Mouse (Mus musculus) left cerebral cortex, postnatal 25 days (tissue): ENCODE measurements around the gene Med24. TPM values are rescaled to one million over a fixed set of nuclear protein-coding genes. Genes with fewer than 3 reads are reported as not detected.
A peak's percentile ranks its signal among the peaks of the same experiment; 100 is the strongest.
"Not testable (repeated sequence)": the region's sequence is repeated elsewhere in the genome, so short reads cannot be mapped to it uniquely, and the experiment has no call there.

ENCODE experiments used
- DNase-seq, 2 experiments: peaks; one replicate each; pipeline ENCODE4 v3.0.0; 2022; ENCODE audit warnings: low spot score in 2 of 2, mixed read lengths in 1 of 2
- intact Hi-C: fragments of 180-260 bp; cut with DNase I; formaldehyde crosslinking; loops from one replicate; pipeline ENCODE4 v1.15.1; 2025
- total RNA-seq, 2 experiments: library from RNA; stranded (reverse); gene quantifications; 2 replicates each; pipeline ENCODE4 v1.2.3; 2021

The Med24 gene
- total RNA-seq, 2 experiments from 2014 or later = 116 to 131 TPM

DNA sequence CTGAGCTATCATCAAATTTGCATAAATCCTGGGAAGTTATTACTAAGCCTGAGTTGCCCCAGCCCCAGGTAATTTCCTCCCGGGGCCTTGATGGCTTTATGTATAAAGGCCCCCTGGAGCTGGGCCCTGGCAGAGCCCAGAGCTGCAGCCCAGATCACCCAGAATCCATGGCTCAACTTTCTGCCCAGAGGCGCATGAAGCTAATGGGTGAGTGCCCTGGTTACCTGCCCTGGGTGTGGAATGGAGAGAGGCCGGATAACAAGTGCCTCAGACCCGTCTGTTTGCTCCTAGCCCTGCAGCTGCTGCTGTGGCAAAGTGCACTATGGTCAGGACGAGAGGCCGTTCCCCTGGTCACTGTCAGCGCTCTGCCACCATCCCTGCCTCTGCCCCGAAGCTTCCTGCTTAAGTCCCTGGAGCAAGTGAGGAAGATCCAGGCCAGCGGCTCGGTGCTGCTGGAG is 28.0 kb downstream of the Med24 start, which contains the start of gene Csf3:
TSS of gene Csf3 (plus strand) at position 51 of the 458 bp plus-strand sequence.
- DNase-seq = no peak
- intact Hi-C loops = loop anchor here (5.0 kb wide), 1 partner anchor 126 kb away; no protein-coding TSS in a partner anchor

DNA sequence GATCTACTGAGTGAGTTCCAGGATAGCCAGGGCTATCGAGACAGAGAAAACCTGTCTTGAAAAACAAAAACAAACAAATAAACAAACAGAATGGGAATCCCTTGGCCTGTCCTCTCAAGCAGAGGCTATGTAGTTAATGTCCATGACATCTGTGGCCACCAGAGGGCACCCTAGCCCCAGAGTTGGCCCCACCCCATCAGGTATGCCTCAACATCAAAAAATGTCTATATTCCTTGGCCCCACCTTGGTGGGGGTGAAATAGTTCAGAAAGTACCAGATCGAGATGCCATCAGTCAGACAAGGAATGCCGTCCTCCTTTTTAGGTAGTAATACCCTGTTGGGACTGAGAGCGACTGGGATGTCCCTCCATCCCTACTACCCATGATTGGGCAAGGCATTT is 29.3 kb downstream of the Med24 start:
- intact Hi-C loops = loop anchor here (1.0 to 5.0 kb wide), 4 partner anchors 87 to 211 kb away; partner anchors contain the start of gene Rapgefl1
- DNase-seq = peak; percentile 69 to 79

DNA sequence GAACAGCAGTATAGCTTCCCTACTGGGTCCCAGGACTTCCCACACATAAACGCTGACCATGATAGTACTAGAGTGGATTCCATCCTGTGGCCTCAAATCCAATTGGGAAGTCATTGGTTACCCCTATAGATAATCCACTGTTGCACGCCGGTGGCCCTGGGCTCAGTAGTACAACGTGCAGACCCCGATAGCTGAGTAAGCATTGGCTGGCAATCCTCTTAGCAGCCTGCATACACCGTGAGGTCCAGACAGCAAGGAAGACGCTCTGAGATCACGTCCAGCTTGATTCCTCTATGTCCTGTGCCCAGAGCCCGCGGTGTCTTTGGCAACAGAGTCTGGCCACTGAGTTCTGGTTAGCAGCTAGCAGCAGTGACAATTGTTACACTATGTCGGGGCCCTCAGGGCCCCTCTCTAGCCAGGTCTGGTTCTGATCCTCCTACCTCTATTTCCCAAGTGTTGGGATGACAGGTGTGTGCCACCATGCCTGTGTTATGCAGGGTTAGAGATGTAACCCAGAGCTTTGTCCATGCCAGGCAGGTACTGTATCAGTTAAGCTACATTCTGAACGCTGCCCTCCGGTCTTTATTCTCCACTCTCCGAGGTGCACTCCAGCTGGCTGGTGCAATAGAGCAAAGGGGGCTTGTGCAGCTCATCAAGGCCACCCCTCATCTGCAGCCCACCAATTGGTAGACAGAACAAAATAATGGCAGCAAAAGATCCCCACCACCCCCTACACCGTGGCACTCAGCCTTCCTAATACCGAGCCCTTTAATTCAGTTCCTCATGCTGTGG is 30.2 kb downstream of the Med24 start:
- intact Hi-C loops = loop anchor here (2.0 to 5.0 kb wide), 2 partner anchors 138 to 212 kb away; partner anchors contain the start of gene Rapgefl1

DNA sequence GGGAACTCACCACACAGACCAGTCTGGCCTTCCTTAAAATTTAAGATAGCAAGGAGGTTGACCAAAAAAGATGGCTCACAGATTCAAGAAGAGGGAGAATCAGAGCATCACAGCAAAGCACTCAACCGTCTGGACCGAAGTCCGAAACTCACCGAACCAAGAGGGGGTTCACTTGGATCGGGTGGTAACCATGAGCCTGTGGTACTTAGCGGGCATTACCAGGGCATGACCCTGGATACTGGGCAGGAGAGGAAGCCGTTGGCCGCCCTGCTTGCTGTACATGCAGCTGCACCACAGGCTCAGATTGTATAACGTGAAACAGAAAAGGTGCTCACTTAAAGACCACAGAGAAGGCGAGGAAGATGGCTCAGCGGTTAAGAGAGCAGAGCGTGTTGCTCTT is 32.0 kb downstream of the Med24 start:
- intact Hi-C loops = loop anchor here (5.0 kb wide), 1 partner anchor 140 kb away; the partner anchor contains the start of gene Rapgefl1
- DNase-seq = no peak

More for the DNA sequence above, 30.2 kb downstream of the Med24 start:
- DNase-seq = no peak

DNA sequence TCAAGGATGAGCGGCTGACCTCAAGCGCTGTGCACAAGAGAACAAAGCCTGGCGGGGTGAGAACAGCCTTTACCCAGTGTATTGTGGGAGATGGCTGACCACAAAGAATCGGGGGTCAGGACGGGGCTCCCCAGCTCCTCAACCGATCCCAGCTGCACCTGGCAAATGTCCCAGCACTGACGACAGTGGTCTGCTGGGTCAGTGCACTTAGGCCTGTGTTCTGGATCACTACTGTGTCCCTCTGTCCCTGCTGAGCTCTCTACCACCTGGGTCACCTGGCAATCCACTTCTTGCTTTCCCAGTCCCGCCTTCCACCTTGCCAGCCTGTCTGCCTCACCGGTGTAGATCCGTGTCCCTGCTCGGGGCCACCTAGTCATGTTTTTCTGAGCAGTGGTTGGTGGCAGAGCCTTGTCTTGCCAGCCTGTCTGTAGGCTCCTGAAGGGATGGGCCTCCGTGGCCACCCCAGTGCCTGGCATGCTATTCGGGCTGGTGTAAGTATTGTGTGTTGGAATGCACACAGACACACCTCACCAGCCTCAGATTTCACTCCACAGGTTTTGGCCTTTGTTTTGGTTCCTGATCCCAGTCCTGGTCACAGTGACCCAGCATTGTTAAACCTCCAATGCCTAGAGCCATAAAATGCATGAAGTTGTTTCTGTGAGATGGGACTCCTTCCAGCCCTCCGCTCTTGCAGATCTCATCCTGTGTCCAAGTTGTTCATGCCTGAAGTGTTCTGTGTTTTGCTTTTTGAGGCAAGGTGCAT is 32.6 kb downstream of the Med24 start:
- DNase-seq = no peak
- intact Hi-C loops = loop anchor here (5.0 kb wide), 1 partner anchor 141 kb away; the partner anchor contains the start of gene Rapgefl1

DNA sequence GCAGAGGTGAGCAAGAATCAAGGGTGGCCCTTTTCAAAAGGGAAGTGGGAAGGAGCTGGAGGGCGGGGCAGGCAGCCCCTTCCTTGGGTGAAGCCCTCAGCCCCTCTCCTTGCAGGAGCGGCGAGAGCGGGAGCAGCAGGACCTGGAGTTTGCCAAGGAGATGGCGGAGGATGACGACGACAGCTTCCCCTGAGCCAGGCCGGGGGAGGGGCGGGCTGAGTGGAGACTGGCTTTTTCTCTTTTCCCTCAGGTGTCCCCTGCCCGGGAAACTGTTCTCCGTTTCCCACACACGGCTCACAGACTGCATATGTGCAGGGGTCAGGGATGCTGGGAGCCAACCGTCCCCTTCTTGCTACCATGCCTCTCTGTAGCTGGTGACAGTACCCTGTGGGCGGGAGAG is 33.8 kb downstream of the Med24 start:
- intact Hi-C loops = loop anchor here (5.0 kb wide), 1 partner anchor 142 kb away; the partner anchor contains the start of gene Rapgefl1
- no peak for DNase-seq

DNA sequence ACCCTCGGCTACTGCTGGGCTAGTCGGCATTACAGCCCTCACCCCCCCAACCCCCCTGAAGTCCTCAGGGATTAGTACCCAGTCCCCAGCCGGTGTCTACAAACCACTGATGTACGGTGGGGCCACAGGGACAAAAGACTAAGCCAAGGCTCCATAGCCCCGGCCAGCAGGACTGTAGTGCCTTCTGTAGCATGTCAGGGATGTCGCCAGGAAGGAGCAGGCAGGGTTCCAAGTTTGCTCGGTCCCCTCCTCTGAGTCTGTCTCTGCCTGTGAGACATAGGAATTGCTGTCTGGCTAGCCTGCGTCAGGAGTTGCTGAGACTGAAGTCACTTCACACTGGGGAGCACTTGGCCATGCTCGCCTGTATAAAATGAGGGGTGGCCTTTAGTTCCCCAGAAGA is 34.9 kb downstream of the Med24 start:
- intact Hi-C loops = no loop called here
- no peak for DNase-seq

DNA sequence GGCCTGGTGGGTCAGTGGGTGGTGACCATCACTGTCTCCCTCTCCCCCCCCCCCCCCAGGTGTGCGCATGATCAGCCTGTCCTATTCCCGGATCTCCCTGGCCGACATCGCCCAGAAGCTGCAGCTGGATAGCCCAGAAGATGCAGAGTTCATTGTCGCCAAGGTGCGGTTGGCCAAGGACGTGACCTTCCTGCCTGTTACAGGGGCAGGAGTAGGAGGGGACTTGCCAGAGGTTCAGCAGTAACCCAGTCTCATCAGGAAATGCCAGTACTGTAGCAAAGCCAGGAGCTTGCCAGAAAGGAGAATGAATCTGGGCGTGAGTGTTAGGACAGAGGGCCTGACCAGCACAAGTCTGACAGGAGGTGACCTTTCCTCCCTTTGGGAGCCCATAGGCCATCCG is 35.5 kb downstream of the Med24 start:
- intact Hi-C loops = no loop called here
- DNase-seq = no peak

DNA sequence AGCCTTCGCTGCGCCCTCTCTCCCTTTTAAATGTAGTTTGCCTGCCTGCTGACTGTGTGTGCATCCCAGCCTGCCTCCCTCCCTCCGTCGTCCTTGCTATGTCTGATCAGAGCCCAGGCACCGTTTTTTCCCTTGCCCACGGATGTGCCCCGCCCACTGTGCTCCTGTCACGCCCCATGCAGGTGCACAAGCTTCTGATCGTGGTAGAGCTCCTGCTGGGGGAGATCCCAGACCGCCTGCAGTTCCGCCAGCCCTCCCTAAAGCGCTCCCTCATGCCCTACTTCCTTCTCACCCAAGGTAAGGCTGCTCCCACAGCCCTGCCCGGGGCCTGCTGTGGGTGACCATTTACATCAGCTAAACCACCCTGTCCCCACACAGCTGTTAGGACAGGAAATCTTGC is 36.0 kb downstream of the Med24 start:
- intact Hi-C loops = no loop called here

DNA sequence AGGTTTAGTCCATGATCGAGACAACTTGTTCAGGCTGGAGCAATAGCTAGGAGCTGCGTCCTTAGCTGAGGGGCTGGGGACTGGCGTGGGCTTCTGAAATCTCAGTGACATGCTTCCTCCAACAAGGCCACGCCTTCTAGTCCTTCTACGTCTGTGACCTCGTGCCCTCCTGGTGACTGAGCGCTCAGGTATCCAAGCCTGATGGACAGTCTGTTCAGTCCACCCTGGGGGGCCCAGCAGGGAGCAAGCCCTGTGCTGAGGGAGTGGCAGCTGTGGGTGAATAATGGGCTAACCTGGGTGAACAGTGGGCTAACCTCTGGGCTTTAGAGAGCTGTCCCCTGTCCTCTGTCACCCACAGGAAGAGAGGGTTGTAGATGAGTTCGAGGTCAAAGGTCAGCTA is 41.2 kb downstream of the Med24 start:
- DNase-seq = no peak
- intact Hi-C loops = no loop called here

More for the DNA sequence above, 36.0 kb downstream of the Med24 start:
- no peak for DNase-seq

DNA sequence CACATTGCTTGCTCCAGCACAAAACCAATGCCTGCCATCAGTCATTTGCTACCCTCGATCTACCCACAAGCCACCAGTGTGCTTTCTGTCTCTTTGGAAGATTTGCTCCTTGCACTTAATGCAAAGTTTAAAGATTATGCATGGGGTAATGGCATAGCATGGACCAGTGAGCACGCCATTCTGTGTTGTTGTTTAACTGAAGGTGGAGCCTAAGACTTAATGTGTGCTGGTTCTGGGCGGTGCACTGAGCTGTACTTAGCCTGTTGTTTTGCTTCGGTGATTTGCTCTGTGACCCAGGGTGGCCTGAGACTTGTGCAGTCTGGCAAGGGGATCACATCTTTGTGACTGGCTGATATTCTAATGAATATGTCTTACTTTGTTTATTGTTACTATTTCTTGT is 42.3 kb downstream of the Med24 start:
- intact Hi-C loops = no loop called here
- no peak for DNase-seq

DNA sequence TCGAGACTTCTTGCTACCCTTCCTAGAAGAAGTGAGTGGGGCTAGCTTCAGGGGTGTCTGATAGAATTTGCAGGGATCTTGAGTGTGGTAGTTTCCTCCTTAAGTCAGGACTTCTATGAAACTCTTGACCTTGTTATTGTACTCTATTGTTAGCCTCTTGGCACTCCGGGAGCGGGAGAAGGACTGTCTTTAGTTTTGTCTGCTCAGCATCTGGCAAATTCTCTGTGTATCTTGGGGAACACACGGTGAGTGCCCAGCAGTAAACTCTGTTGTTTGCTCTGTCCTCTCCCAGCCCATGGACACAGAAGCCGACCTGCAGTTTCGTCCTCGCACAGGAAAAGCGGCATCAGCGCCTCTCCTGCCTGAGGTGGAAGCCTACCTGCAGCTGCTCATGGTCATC is 43.6 kb downstream of the Med24 start:
- intact Hi-C loops = no loop called here
- DNase-seq = no peak

DNA sequence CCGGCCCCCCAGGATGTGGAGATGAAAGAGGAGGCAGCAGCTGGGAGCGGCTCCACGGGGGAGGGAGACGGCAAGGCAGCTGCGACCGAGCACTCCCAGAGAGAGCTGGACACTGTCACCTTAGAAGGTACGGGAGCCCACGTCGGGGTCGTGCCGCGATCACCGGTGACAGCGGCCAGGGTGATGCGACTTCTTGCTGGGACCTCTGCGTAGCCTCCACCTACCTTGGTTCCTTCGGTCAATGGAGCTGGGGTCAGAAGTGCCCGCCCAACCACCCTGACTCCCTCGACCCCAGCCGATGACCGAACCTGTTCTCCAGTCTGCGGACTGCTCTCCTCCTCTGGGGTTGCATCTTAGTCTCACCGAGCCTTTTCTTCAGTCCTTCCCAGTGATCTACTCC is 46.4 kb downstream of the Med24 start:
- DNase-seq = no peak
- intact Hi-C loops = no loop called here

DNA sequence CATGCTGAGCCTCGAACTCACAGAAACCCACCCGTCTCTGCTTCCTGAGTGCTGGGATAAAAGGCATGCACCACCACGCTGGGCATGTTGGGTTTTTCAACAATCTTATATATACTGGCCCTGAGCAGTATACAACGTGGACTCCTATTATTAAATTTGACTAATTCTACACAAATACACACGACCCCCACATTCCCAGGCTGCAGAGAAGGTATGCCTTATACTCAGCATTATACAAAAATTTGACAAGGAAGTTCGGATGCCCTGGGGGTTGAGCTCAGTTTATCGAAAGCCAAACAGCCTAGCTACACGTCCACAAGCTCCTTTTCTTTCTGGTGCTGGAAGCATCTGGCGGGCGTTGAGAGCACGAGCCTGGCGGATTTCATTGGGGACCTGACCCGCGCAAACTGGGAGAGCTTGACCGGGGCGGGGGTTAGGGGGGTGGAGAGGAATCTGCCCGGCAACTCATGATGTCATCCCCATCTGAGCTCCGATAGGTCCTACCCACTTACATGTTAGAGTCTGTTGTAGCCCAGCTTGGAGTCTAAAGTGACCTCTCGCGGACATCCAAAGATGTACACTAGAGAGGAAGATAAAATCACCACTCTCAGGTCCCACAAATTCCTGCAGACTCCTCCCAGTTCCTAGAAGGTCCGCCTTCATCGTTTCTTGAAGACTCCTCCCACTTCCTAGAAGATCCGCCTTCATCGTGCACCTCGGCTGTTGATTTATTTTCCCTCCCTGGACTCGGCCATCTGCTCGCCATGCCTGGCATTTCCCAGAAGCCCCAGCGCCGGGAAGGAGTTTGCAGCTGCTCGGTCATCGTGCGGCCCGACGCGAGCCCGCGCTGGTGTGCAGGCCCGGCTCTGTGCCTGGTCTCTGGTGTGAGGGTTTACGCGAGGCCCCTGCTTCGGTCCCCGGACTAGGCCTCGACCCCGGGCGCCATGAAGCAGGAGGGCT is 47.2 kb downstream of the Med24 start, which contains the start of gene Psmd3:
TSS of gene Psmd3 (plus strand) at position 769 of the 960 bp plus-strand sequence.
- DNase-seq = peak; percentile 97 to 99
- intact Hi-C loops = no loop called here

DNA sequence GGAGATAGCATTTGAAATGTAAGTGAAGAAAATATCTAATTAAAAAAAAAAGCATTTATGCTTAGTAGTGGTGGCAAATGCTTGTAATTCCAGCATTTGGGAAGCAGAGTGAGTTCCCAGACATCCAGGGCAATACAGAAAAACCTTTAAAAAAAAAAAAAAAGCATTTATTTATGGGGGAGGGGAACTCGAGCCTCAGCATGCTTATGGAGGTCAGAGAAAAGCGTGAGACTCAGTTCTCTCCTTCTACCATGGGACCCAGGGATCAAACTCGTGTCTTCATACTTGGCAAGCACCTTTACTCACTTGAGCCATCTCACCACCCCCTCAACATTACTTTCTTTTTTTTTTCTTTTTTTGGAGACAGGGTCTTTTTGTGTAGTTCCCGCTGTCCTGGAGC is 48.0 kb downstream of the Med24 start:
- no peak for DNase-seq
- intact Hi-C loops = no loop called here

DNA sequence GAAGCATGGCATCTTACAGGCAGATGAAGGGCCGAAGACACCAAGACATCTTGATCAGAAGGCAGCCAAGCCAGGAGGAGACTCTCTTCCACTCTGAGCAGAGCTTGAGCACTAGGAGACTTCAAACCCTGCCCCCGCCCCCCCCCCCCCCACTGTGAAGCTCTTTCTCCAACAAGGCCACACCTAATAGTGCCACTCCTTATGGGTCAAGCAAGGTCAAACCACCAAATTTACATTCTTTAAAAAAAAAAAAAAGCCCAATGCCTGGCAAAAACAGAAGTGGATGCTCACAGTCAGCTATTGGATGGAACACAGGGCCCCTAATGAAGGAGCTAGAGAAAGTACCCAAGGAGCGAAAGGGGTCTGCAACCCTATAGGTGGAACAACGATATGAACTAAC is 48.6 kb downstream of the Med24 start:
- DNase-seq, intact Hi-C loops: not testable (repeated sequence)

DNA sequence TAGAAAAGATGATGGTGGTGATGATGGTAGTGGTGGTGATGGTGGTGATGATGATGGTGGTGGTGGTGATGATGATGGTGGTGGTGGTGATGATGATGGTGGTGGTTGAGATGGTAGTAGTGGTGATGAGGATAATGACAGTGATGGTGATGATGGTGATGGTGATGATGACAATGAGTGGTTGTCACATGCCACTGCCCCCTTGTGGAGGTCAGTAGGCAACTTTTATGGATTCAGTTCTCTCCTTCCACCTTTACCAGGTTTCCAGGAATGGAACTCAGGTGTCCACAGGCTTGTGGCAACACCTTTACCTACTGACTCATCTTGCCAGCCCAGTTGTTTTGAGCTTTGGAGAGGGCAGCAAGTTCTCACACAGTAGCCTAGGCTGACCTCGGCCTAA is 49.2 kb downstream of the Med24 start:
- intact Hi-C loops = no loop called here
- no peak for DNase-seq

DNA sequence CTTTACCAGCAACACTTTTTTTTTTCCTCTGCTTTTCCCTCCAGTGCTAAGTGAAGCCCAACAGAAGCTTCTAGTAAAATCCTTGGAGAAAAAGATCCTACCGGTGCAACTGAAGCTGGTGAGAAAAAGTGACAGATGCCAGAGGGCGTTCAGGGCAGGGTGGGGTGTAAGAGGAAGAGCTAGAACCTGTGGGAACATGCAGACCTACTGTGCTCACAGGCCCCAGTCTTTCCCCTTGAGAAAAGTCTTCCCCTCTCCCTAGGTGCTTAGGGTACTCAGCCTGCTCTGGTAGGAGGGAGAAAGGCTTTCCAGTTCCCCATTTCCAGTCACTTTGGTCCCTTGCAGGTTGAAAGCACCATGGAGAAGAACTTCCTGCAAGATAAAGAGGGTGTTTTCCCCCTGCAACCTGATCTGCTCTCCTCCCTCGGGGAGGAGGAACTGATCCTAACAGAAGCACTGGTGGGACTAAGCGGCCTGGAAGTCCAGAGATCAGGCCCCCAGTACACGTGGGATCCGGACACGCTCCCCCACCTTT is 53.3 kb downstream of the Med24 start:
- DNase-seq = no peak
- intact Hi-C loops = no loop called here

DNA sequence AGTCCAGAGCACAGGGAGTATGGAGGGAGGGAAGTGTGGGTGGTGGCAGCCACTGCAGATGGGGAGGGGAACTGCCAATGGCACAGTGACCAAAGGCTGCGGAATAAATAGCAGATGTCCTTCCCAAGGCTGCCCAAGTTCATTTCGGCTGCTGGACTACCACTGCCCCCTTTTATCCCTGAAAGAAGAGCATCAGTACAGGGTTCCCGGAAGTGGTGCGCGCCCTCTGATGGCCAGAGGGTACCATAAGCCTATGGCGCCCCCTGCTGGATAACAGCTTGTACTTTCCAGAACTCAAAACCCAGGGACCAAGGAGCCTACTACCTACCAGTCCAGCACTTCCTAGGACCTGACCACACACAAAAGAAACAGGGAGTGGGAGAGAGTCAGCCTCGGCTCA is 56.1 kb downstream of the Med24 start:
- intact Hi-C loops = not testable (repeated sequence)
- DNase-seq = peak; percentile 42 to 66
